Mouse (Mus musculus): ENCODE measurements around the gene Irf1.

- no peak for TF ChIP-seq CTCF (IDR thresholded peaks at IDR 0.05; ENCODE audit: extremely low read depth, insufficient read depth, low read length)
- no peak for TF ChIP-seq POLR2A (IDR thresholded peaks at IDR 0.05; ENCODE audit: extremely low read depth, insufficient read depth, low read length)
Observed at GRCm38 (mm10) chr11:53762827-53763495, 6.9 kb upstream of the Irf1 start.

Data from cortical plate, adult 2 months (tissue).